Mouse (Mus musculus): ENCODE results near the gene Gm9049. TPM values are rescaled to one million over a fixed set of nuclear protein-coding genes. Genes with fewer than 3 reads are reported as not detected.
A peak's percentile ranks its signal among the peaks of the same experiment; 100 is the strongest.
"Not testable (repeated sequence)": the region's sequence is repeated elsewhere in the genome, so short reads cannot be mapped to it uniquely, and the experiment has no call there.

Gm9049 gene
- not detected in 2 replicates for polyA plus RNA-seq (2015; fragmentation: Nextera tagmentation; extraction: Ambion mirVana)

DNA sequence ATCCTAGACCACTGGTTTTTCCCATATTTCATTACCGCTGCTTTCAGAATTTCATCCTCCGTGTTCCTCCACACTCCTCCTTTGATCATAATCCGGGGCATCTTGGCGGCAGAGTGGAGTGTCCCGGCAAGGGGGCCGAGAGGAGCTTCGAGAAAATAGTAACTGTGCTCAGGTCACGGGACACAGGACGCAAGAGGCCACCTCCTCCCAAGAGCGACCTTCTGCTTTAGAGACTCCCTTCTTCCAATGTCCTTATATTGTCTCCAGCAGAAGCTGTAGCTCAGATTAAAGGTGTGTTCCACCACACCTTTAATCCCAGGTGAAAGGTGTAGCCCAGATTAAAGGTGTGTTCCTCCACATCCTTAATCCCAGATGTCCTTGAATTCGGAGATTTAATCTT is at the start of gene Gm9049:
Gm9049 (minus strand) TSS at position 101 of the 400 bp plus-strand sequence.
- not testable (repeated sequence) for H3K27me3 ChIP-seq (ENCODE audit: insufficient read depth, low read length); H3K9ac ChIP-seq (replicated peaks; ENCODE audit: low read length); H3K4me1 ChIP-seq (ENCODE audit: insufficient read depth, low read length); ATAC-seq (ENCODE audit: low FRiP score, low TSS enrichment); H3K27ac ChIP-seq (ENCODE audit: low read length); H3K4me3 ChIP-seq (ENCODE audit: low read length); H3K4me2 ChIP-seq (replicated peaks; ENCODE audit: low read depth, low read length); H3K36me3 ChIP-seq (ENCODE audit: insufficient read depth, low read length); H3K9me3 ChIP-seq (ENCODE audit: low read length)
- WGBS = 100% methylated on average over 1 of the region's 11 CpGs

DNA sequence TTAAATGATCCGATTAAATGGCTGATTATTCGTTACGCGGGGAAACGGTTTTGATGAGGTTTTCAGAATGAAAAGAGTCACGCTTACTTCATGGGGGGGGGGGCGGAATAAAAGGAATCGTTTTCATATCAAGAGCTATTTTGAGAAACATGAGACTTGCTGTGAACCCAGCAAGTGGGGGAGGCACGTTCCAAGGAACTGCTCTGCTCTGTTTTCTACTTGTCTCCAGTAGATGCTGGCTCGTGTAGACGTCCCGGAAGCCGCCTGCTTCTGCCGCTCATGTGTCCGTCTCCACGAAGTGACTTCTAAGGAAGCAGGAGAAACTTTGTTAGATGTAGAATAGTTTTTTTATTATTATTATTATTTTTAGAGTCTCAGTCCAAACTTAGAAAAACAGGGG is 46.0 kb upstream of the Gm9049 start:
- WGBS = 79% methylated on average over 16 of the region's 16 CpGs
- H3K4me3 ChIP-seq (ENCODE audit: low read length) = no peak overlapping the region
- no peaks in the 10 kb centered on the region for H3K36me3 ChIP-seq (ENCODE audit: insufficient read depth, low read length)
- no peaks in the 10 kb centered on the region for H3K27me3 ChIP-seq (ENCODE audit: insufficient read depth, low read length)
- H3K27ac ChIP-seq (ENCODE audit: low read length) = no peak overlapping the region
- no peaks in the 10 kb centered on the region for H3K9me3 ChIP-seq (ENCODE audit: low read length)
- H3K4me1 ChIP-seq (ENCODE audit: insufficient read depth, low read length) = no peaks in the 10 kb centered on the region
- no peak overlapping the region for H3K4me2 ChIP-seq (replicated peaks; ENCODE audit: low read depth, low read length)
- ATAC-seq (ENCODE audit: low FRiP score, low TSS enrichment) = no peak
- H3K9ac ChIP-seq (replicated peaks; ENCODE audit: low read length) = no peak overlapping the region

DNA sequence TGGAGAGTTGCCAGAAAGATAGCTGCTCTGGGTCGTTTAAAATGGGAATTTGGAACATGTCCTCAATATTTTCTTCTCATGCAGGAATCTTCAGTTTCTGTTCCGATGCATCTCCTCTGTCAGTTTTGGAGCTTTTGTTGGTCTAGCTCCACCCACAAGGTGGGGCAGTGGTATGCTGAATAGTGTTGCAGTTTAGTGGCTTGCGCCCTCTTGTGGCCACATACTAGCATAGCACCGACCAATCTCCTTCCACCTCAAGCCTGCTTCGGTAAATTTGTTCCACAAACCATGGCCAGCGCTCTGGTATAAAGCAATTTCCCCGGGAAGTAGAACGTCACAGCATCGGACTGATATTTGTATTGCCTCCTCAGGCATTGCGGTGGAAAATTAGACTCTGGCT is 16.5 kb upstream of the Gm9049 start:
- Histone ChIP-seq H3K9ac (replicated peaks; ENCODE audit: low read length) (peak overlapping the region; percentile 54; the same call in 1 of the 2 replicates), H3K9me3 (ENCODE audit: low read length) (no peaks in the 10 kb centered on the region), H3K4me1 (ENCODE audit: insufficient read depth, low read length) (no peaks in the 10 kb centered on the region), H3K4me2 (replicated peaks; ENCODE audit: low read depth, low read length) (peak overlapping the region; percentile 48), H3K4me3 (ENCODE audit: low read length) (0 out of 2 replicates have a peak overlapping the region, but pooled peaks have one; percentile 23), H3K27ac (ENCODE audit: low read length) (no peak overlapping the region), H3K27me3 (ENCODE audit: insufficient read depth, low read length) (no peaks in the 10 kb centered on the region), H3K36me3 (ENCODE audit: insufficient read depth, low read length) (no peaks in the 10 kb centered on the region)
- 4% methylated on average over 10 of the region's 10 CpGs for WGBS
- peak; percentile 94 for ATAC-seq (ENCODE audit: low FRiP score, low TSS enrichment)

DNA sequence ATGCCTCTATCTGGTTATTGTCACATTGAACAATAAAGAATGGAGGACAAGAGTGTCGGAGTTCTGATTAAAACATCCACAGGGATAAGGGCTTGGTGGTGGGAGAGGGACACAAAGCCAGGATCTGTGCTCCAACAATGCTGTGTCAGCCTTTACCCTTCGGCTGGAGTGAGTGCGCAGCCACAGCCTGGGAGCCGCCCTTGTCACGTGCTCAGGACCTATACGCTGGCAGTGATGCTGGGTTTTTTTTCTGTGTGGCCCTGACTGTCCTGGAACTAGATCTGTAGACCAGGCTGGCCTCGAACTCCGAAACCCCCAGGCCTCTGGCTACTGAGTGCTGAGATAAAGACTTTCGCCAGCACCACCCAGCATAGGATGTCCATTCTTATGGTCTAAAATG is 15.6 kb upstream of the Gm9049 start:
- no peak overlapping the region for H3K9ac ChIP-seq (replicated peaks; ENCODE audit: low read length)
- no peak overlapping the region for H3K27ac ChIP-seq (ENCODE audit: low read length)
- H3K27me3 ChIP-seq (ENCODE audit: insufficient read depth, low read length) = no peaks in the 10 kb centered on the region
- no peak overlapping the region for H3K4me2 ChIP-seq (replicated peaks; ENCODE audit: low read depth, low read length)
- H3K9me3 ChIP-seq (ENCODE audit: low read length) = no peaks in the 10 kb centered on the region
- H3K4me3 ChIP-seq (ENCODE audit: low read length) = no peak overlapping the region
- WGBS = 93% methylated on average over 9 of the region's 9 CpGs
- ATAC-seq (ENCODE audit: low FRiP score, low TSS enrichment) = no peak
- H3K36me3 ChIP-seq (ENCODE audit: insufficient read depth, low read length) = no peaks in the 10 kb centered on the region
- H3K4me1 ChIP-seq (ENCODE audit: insufficient read depth, low read length) = no peaks in the 10 kb centered on the region

DNA sequence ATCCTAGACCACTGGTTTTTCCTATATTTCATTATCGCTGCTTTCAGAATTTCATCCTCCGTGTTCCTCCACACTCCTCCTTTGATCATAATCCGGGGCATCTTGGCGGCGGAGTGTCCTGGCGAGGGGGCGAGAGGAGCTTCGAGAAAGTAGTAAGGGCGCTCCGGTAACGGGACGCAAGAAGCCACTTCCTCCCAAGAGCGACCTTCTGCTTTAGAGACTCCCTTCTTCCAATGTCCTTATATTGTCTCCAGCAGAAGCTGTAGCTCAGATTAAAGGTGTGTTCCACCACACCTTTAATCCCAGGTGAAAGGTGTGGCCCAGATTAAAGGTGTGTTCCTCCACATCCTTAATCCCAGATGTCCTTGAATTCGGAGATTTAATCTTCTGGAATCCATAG is 5.3 kb downstream of the Gm9049 start, which contains the start of gene Gm9048:
Gm9048 (minus strand) TSS at position 101 of the 400 bp plus-strand sequence.
- not testable (repeated sequence) for H3K4me2 ChIP-seq (replicated peaks; ENCODE audit: low read depth, low read length); H3K4me1 ChIP-seq (ENCODE audit: insufficient read depth, low read length); ATAC-seq (ENCODE audit: low FRiP score, low TSS enrichment); H3K36me3 ChIP-seq (ENCODE audit: insufficient read depth, low read length); H3K9me3 ChIP-seq (ENCODE audit: low read length); H3K27ac ChIP-seq (ENCODE audit: low read length); H3K4me3 ChIP-seq (ENCODE audit: low read length); H3K9ac ChIP-seq (replicated peaks; ENCODE audit: low read length); H3K27me3 ChIP-seq (ENCODE audit: insufficient read depth, low read length)
- 78% methylated on average over 1 of the region's 14 CpGs for WGBS

DNA sequence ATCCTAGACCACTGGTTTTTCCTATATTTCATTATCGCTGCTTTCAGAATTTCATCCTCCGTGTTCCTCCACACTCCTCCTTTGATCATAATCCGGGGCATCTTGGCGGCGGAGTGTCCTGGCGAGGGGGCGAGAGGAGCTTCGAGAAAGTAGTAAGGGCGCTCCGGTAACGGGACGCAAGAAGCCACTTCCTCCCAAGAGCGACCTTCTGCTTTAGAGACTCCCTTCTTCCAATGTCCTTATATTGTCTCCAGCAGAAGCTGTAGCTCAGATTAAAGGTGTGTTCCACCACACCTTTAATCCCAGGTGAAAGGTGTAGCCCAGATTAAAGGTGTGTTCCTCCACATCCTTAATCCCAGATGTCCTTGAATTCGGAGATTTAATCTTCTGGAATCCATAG is 10.8 kb downstream of the Gm9049 start, which contains the start of gene Gm9046:
Gm9046 (minus strand) TSS at position 101 of the 400 bp plus-strand sequence.
- not testable (repeated sequence) for H3K4me3 ChIP-seq (ENCODE audit: low read length); H3K27ac ChIP-seq (ENCODE audit: low read length); H3K27me3 ChIP-seq (ENCODE audit: insufficient read depth, low read length); H3K4me1 ChIP-seq (ENCODE audit: insufficient read depth, low read length); H3K9me3 ChIP-seq (ENCODE audit: low read length); H3K36me3 ChIP-seq (ENCODE audit: insufficient read depth, low read length); ATAC-seq (ENCODE audit: low FRiP score, low TSS enrichment); H3K9ac ChIP-seq (replicated peaks; ENCODE audit: low read length); H3K4me2 ChIP-seq (replicated peaks; ENCODE audit: low read depth, low read length)
- WGBS = no CpG with 5 or more reads among the region's 14 CpGs

GRCm38 (mm10) chr10:118337731-118338130 is 16.2 kb downstream of the Gm9049 start, which contains the start of gene Gm9045:
Gene Gm9045 (minus strand): TSS chr10:118337831.
- ATAC-seq (ENCODE audit: low FRiP score, low TSS enrichment); H3K4me3 ChIP-seq (ENCODE audit: low read length); H3K9me3 ChIP-seq (ENCODE audit: low read length); H3K9ac ChIP-seq (replicated peaks; ENCODE audit: low read length); H3K27me3 ChIP-seq (ENCODE audit: insufficient read depth, low read length); H3K4me1 ChIP-seq (ENCODE audit: insufficient read depth, low read length); H3K36me3 ChIP-seq (ENCODE audit: insufficient read depth, low read length); H3K27ac ChIP-seq (ENCODE audit: low read length); H3K4me2 ChIP-seq (replicated peaks; ENCODE audit: low read depth, low read length): not testable (repeated sequence)
- no CpG with 5 or more reads among the region's 14 CpGs for WGBS

DNA sequence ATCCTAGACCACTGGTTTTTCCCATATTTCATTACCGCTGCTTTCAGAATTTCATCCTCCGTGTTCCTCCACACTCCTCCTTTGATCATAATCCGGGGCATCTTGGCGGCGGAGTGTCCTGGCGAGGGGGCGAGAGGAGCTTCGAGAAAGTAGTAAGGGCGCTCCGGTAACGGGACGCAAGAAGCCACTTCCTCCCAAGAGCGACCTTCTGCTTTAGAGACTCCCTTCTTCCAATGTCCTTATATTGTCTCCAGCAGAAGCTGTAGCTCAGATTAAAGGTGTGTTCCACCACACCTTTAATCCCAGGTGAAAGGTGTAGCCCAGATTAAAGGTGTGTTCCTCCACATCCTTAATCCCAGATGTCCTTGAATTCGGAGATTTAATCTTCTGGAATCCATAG is 21.6 kb downstream of the Gm9049 start, which contains the start of gene Gm9044:
Gm9044 (minus strand) TSS at position 101 of the 400 bp plus-strand sequence.
- not testable (repeated sequence) for H3K27ac ChIP-seq (ENCODE audit: low read length); H3K27me3 ChIP-seq (ENCODE audit: insufficient read depth, low read length); H3K4me1 ChIP-seq (ENCODE audit: insufficient read depth, low read length); H3K36me3 ChIP-seq (ENCODE audit: insufficient read depth, low read length); H3K9ac ChIP-seq (replicated peaks; ENCODE audit: low read length); H3K4me2 ChIP-seq (replicated peaks; ENCODE audit: low read depth, low read length); H3K9me3 ChIP-seq (ENCODE audit: low read length); ATAC-seq (ENCODE audit: low FRiP score, low TSS enrichment); H3K4me3 ChIP-seq (ENCODE audit: low read length)
- WGBS = no CpG with 5 or more reads among the region's 14 CpGs

DNA sequence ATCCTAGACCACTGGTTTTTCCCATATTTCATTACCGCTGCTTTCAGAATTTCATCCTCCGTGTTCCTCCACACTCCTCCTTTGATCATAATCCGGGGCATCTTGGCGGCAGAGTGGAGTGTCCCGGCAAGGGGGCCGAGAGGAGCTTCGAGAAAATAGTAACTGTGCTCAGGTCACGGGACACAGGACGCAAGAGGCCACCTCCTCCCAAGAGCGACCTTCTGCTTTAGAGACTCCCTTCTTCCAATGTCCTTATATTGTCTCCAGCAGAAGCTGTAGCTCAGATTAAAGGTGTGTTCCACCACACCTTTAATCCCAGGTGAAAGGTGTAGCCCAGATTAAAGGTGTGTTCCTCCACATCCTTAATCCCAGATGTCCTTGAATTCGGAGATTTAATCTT is 27.0 kb downstream of the Gm9049 start, which contains the start of gene Gm9040:
Gm9040 (minus strand) TSS at position 101 of the 400 bp plus-strand sequence.
- no CpG with 5 or more reads among the region's 11 CpGs for WGBS
- not testable (repeated sequence) for H3K4me3 ChIP-seq (ENCODE audit: low read length); H3K4me1 ChIP-seq (ENCODE audit: insufficient read depth, low read length); ATAC-seq (ENCODE audit: low FRiP score, low TSS enrichment); H3K9ac ChIP-seq (replicated peaks; ENCODE audit: low read length); H3K9me3 ChIP-seq (ENCODE audit: low read length); H3K36me3 ChIP-seq (ENCODE audit: insufficient read depth, low read length); H3K27me3 ChIP-seq (ENCODE audit: insufficient read depth, low read length); H3K27ac ChIP-seq (ENCODE audit: low read length); H3K4me2 ChIP-seq (replicated peaks; ENCODE audit: low read depth, low read length)

DNA sequence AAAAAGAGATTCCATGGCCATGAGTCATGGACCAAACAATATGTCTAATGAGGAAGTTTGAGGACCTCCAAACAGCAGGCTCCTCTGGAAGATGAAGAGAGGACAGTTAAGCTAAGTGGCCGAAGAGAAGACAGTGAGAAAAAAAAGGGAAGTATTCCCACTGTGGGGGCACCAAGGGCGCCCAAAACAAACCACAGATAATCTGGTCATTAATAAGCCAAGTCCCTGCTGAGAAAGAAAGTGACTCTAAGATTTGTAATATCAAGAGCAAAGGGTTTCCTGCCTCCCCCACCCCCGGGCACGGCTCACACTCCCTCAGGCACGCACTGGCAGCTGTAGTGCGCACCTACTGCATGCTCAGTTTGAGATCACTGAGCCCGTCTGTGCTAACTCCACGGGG is 34.9 kb downstream of the Gm9049 start:
- Histone ChIP-seq H3K27me3 (ENCODE audit: insufficient read depth, low read length) (no peaks in the 10 kb centered on the region), H3K4me1 (ENCODE audit: insufficient read depth, low read length) (no peaks in the 10 kb centered on the region), H3K4me3 (ENCODE audit: low read length) (no peak overlapping the region), H3K27ac (ENCODE audit: low read length) (no peak overlapping the region), H3K9ac (replicated peaks; ENCODE audit: low read length) (no peak overlapping the region), H3K36me3 (ENCODE audit: insufficient read depth, low read length) (no peaks in the 10 kb centered on the region), H3K9me3 (ENCODE audit: low read length) (no peaks in the 10 kb centered on the region), H3K4me2 (replicated peaks; ENCODE audit: low read depth, low read length) (no peak overlapping the region)
- no peak for ATAC-seq (ENCODE audit: low FRiP score, low TSS enrichment)
- WGBS = 69% methylated on average over 8 of the region's 8 CpGs
